Mouse (Mus musculus): Measurements from ENCODE around the gene Slc16a4.

DNA sequence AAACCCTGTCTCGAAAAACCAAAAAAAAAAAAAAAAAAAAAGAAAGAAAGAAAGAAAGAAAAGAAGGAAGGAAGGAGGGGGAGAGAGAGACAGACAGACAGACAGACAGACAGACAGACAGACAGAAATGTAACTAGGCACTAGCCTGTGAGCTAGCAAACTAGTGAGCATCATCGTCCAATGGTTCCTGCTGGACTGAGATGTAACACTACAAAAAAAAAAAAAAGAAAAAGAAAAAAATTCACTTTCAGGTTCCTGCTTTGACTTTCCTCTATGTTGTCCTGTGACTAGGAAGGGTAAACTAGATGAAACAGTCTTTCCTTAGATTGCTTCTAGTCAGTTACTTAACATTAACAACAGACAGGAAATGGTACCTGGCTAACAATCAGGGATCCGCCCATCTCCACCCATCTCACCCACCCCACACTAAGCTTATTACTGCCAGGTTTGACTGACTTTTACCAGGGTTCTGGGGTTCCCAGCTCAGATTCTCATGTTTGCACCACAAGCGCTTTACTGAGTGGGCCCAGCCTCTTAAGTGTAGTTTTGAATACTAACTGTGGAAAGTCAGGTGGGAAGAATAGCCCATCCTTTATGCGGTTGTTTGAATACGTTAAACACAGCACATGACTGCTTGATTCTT lies 64.7 kb downstream of the Slc16a4 start:
- TF ChIP-seq MXI1 (IDR thresholded peaks at IDR 0.05; ENCODE audit: low read depth, low read length) (no peak), HCFC1 (IDR thresholded peaks at IDR 0.05; ENCODE audit: low read depth, low read length) (no peak), ZC3H11A (IDR thresholded peaks at IDR 0.05; ENCODE audit: low read depth, low read length) (no peak)

Data from MEL (cell line).